Mouse (Mus musculus) lung, postnatal 4 days (tissue): ENCODE results near the gene Sgk1.

Experiments used
- DNase-seq, 2 experiments: peaks; one replicate each; pipeline ENCODE4 v3.0.0; 2021

Gene Sgk1

GRCm38 (mm10) chr10:21918750-21919145 lies 36.8 kb downstream of the Sgk1 start:
- no peak for DNase-seq

DNA sequence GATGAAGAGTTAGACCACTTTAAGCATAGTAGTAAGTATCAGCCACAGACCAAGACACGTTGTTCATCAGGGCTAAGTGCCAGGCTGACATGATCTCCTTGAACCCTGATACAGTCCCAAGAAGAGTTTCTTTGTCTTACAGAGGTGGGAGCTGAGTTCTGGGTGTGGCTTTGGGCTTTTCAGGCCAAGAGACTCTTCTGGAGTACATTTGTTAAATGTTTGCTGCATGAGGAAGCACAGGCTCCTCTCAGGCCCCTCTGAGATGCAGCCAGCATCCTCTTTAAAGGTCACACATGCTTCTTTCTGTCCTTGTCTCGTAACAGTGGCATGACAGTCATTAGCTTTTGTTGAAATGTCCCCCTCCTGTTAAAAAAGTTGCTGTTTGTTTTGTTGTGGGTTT lies 38.6 kb downstream of the Sgk1 start:
- DNase-seq: no peak

- peak in 1 of 2 experiments; percentile 42 for DNase-seq
Measured at GRCm38 (mm10) chr10:21922716-21923350, 40.8 kb downstream of the Sgk1 start.

DNA sequence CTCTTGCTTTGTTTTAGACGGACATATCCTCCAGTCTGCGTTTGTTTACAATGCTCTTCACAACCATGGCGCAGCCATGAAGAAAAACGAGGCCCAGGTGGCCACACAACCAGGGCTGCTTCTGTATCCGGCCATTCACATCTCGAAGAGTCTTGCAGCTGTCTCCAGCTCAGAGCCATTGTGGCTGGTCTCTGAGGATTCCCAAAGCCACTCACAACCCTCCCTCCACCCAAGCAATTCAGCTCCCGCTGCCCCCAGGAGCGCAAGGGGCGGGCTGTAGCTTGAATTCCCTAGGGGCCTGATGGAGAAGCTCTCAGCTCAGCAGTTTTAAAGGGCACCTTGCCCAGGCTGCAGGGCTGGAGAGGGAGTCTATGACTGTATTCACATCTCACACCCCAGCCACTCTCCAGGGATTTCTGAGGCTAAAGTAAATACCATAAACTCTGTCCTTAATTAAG lies 41.5 kb downstream of the Sgk1 start:
- DNase-seq: peak; percentile 26 to 55

- no peak for DNase-seq
Measured at GRCm38 (mm10) chr10:21924051-21924720, 42.2 kb downstream of the Sgk1 start.

DNA sequence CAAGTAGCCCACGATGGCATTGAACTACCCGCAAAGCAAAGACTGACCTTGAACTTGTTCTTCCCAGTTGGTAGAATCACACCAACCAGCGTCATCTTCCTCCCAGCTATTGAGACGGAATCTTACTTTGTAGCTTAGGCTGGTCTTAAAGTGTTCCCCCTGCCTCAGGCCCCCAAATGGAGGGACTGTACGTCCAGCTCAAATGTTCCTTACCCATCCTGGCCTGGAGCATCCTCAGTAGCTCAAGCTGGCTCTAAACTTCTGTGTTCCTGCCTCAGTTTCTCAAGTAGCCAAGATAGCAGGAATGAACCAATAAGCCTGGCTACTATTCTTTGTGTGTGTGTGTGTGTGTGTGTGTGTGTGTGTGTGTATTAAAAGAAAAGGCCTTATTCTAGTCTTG lies 45.0 kb downstream of the Sgk1 start:
- no peak for DNase-seq

DNA sequence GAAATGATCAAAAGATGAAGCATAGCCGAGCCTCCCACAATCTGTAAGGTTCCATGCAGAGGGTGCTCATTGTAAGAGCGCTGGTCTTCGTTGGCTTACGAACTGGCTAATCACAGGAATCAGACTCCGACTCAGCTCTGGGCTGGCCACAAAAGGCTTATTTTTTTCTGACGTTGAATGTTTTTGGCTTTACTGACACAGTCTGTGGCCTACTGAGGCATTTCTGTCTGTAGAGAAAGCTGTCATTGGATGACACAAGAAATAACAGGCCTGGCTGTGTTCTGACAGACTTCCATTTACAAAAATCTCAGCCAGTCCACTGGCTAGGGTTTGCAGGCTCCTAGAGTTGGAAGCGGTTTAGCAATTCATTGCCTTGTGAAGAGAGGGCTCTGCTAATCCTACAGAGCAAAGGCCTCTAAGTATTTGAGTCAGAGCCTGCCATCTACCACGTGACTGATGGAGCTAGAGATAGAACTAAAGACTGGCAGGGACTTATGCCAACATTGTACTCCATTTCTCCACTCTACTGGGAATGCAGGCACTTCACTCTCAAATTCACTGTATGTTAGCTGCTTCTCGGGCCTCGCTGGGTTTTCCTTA lies 48.9 kb downstream of the Sgk1 start:
- no peak for DNase-seq

DNA sequence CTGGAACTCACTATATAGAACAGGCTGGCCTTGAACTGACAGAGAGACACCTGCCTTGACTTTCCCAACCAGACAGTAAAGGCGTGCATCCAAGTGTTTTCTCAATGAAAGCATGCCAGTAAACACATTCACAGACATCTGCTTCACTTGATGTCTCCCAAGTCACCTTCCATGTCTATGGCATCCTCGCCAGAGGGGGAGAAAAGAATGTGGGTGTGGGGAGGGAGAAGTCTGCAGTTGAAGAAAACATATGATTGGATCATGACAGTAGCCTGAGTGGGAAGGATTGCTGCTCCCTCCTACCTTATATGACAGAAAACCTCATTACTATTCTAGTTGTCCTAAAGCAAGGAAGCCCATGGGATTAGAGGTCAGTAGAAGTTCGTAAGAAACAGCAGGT lies 50.8 kb downstream of the Sgk1 start:
- no peak for DNase-seq

GRCm38 (mm10) chr10:21934826-21935225 lies 52.8 kb downstream of the Sgk1 start:
- DNase-seq: no peak

GRCm38 (mm10) chr10:21936513-21937221 lies 54.7 kb downstream of the Sgk1 start:
- peak; percentile 11 to 31 for DNase-seq

DNA sequence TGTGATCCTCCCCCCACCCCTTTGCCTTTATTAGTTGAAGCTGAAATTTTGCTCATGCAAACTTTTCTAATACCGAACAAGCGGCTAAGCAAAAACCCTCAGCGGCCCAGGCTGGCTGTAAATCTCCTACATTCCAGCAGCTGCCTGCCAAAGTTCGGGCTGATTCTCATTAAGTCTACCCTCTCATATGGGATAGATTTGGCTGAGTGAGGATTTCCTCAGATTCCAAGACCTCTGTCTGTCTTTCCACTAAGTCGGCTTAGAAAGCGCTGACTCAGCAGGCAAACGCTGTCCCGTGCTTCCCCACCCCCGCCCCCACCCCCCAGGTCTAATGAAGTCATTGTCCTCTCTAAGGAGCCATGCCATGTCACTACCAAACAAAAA lies 55.2 kb downstream of the Sgk1 start:
- DNase-seq: peak; percentile 22 to 37

DNA sequence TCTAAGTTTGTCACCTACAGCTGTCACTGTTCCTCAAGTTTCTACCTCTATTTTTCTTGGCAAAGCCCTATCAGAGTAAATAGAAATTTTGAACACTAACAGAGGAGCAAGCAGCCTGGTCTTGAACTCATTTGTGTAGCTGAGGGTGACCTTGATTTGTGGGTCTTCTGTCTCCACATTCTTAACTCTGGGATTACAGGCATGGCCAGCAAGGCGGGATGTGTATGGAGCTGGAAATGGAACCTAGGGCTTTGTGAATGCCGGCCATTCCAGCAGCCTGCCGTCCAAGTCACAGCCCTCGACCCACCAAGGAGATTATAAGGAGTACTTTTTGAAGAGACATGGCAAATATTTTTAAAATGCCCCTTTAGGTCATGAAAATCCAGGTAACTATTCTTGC lies 56.2 kb downstream of the Sgk1 start:
- DNase-seq: no peak

GRCm38 (mm10) chr10:21941235-21941634 lies 59.3 kb downstream of the Sgk1 start:
- no peak for DNase-seq

- DNase-seq: no peak
Measured at GRCm38 (mm10) chr10:21943145-21943700, 61.2 kb downstream of the Sgk1 start.

- DNase-seq: no peak
Measured at GRCm38 (mm10) chr10:21945195-21945594, 63.2 kb downstream of the Sgk1 start.

DNA sequence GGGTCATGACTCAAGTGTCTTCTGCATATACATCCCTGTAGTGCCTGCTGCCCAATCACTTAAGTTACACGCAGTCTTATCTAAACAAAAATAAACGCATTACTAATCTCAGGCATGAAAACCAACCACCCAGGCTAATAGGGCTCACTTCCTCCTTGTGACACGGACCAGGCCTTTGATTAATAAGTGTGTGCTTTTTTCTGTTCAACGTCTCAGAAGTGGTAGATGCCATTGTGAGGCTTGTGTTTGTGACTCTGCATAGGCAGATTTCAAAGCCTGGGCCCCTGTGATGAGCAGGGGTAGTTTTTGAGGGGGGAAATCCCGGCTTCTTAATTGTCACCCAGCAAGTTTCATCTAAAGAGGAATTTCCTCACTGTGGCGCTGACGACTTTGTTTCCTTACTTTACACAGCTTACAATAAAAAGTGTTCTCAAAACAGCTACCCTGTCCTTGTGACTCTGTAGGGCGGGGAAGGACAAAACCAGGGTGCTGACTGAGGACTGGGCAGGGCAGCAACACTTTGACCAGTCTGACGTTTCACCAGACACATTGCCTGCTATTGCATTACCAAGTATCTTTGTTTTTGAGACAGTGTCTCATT lies 64.9 kb downstream of the Sgk1 start:
- peak in 1 of 2 experiments; percentile 28 for DNase-seq

GRCm38 (mm10) chr10:21952520-21952919 lies 70.5 kb downstream of the Sgk1 start:
- DNase-seq: no peak

DNA sequence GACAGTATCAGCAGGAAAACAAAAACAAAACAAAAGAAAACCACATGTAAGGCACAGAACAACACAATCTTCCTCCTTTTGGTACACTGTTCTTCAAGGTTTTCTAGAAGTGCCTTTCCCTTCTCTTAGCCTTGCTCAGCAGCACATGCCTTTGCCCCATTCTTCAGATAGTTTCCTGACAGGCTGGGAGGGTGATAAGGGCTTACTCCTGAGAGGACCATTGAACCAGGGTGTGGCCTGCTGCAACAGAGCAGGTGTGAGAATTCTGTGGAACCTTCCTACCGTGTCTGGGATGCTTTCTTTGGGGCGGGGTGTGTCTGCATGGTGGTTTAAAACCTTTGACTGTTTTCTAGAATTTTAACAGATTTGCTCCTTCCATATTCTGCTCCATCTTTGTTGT lies 79.1 kb downstream of the Sgk1 start:
- no peak for DNase-seq

DNA sequence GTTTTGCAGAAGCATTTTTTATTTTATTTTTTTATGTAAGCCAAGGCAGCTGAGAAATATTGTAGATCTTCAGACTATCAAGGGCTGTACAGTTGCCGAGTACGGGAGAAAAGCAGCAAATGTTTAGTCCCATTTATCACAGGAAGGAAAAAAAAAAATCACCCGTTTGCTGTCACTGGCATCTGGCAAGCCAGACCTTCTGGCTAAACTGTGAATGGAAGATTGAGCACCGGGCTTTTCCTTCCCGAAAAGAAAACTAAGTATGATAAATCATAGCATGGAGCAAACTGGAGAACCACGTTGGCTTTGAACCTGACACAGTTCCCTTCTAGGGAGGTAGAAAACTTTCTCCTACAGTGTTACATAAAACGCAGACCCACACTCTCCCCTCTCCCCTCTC lies 81.0 kb downstream of the Sgk1 start:
- DNase-seq: no peak

DNA sequence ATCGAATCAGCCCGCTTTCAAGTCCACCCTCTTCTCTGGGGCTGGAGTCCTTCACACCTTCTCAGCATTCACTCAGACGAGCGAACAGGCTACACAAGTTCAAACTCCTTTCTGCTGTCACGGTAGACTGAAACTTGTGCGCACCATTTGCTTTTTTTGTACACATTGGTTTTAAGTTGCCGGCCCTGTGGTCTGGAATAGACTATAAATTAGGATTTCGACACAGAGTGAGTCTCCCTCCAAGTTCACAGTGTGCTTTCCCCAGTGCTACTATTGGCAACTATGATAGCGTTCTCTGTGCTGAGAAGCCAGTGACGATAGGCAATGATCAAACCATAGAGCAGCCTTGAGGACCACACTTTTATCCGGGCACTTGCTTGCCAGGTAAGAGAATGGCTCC lies 91.7 kb downstream of the Sgk1 start:
- DNase-seq: no peak

DNA sequence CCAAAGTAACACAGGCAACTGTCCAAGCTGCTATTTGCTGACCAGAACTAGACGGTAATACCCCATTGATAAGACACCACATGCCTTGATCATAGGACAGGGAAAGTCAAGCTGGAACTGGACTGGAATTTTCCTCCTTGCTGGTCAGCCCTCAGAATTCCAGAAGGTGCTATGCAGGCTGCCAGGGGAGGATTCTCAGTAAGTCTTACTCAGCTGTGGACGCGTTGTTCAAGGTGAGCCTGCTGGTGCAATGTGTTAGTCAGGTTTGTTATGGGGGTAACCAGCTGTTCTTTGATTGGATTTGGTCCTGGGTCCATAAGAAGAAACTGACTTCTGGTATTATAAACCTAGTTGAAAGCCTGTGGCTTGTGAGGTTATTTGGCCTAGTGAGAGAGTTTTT lies 92.8 kb downstream of the Sgk1 start:
- DNase-seq: no peak

DNA sequence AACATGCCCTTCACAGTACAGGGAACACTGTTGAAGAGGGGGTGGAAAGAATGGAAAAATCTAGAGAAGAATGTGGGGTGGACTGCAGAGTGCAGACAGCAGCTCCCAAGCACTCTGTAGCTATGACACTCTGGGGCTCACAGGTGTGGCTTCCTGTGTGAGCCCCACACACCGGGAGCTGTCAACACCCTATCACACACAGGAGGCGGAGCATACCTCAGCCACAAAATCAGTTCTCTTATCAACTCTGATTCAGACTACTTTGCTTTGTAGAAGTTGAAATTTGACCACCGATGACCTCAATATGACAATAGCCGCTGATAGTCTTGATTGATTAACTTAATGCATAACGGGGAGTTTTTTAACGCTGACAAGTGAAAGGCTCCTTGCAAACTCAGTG lies 93.4 kb downstream of the Sgk1 start:
- peak in 1 of 2 experiments; percentile 10 for DNase-seq

- DNase-seq: peak; percentile 34 to 50
Measured at GRCm38 (mm10) chr10:21976253-21976652, 94.3 kb downstream of the Sgk1 start.
